Mouse (Mus musculus): ENCODE measurements around the gene Fgfr2. TPM values are rescaled to one million over a fixed set of nuclear protein-coding genes. Genes with fewer than 3 reads are reported as not detected.

Gene Fgfr2
- polyA plus RNA-seq, 1 experiment from 2014 or later = 24.1 TPM

DNA sequence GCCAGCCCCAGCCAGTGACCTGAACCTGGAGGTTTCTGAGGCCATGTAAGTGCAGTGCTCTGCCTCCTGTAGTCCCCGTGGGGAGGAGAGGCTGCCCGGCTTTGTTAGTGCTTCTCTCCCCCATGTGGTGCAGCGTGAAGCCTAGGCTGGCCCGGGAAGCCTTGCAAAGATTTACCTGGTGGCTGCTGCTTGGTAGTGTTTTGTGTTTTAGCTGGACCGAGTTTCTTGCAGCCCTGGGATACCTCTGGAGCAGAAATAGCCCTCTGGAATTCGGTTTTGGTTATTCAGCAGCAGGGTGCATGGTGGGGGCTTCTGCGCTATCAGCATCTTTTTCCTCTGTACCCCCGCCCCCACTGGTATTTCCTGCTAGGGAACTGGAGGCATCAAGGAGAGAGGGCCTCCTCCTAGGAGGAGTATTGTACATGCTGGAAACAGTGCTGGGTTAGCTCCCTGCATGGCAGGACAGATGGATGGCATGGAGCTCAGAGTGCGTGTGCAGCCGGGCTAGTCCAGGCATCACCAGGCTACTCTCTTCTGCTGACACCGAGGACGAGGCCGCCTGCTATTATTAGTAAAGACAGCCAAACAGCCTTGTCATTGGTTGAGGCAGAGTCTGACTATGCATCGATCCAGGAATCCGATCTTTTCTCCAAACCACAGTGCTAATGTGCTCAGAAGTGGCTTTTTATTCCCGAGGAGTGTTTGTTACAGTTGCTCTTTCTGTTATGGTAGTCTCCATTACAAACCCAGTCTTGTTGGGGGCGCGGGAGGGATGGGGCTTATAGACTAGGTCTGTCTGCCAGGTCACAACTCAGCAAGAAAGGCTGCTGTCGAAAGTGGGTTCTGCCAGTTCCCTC is 2430.0 kb downstream of the Fgfr2 start:
- peaks cover 37% of the 10 kb centered on the region for H3K4me1 ChIP-seq (ENCODE audit: control insufficient read depth, insufficient read depth, low read depth, low read length)
- H3K9ac ChIP-seq (ENCODE audit: low read depth, low read length) = peak overlapping the region; percentile 96

GRCm38 (mm10) chr7:130692392-130692942 is 2430.7 kb downstream of the Fgfr2 start:
- no peaks in the 10 kb centered on the region for H3K36me3 ChIP-seq (ENCODE audit: control insufficient read depth, insufficient read depth, low read length)
- H3K4me3 ChIP-seq (ENCODE audit: low read length) = peak overlapping the region; percentile 80
- H3K4me1 ChIP-seq (ENCODE audit: control insufficient read depth, insufficient read depth, low read depth, low read length) = peaks cover 37% of the 10 kb centered on the region
- peak; percentile 92 for ATAC-seq
- WGBS = under 1% methylated on average over 34 of the region's 39 CpGs
- no peaks in the 10 kb centered on the region for H3K27me3 ChIP-seq (replicated peaks; ENCODE audit: control insufficient read depth, insufficient read depth, low read length)
- H3K4me2 ChIP-seq (ENCODE audit: low read length) = peak overlapping the region; percentile 76
- H3K9me3 ChIP-seq (ENCODE audit: control insufficient read depth, low read length) = no peaks in the 10 kb centered on the region
- peak overlapping the region; percentile 96 for H3K9ac ChIP-seq (ENCODE audit: low read depth, low read length)
- peak overlapping the region; percentile 97 for H3K27ac ChIP-seq (ENCODE audit: low read depth, low read length)

More for the DNA sequence above, 2430.0 kb downstream of the Fgfr2 start:
- 3% methylated on average over 19 of the region's 19 CpGs for WGBS
- no peaks in the 10 kb centered on the region for H3K36me3 ChIP-seq (ENCODE audit: control insufficient read depth, insufficient read depth, low read length)
- H3K4me3 ChIP-seq (ENCODE audit: low read length) = peak overlapping the region; percentile 80
- ATAC-seq = peak; percentile 64
- no peaks in the 10 kb centered on the region for H3K27me3 ChIP-seq (replicated peaks; ENCODE audit: control insufficient read depth, insufficient read depth, low read length)
- H3K27ac ChIP-seq (ENCODE audit: low read depth, low read length) = peak overlapping the region; percentile 97
- H3K4me2 ChIP-seq (ENCODE audit: low read length) = peak overlapping the region; percentile 76
- no peaks in the 10 kb centered on the region for H3K9me3 ChIP-seq (ENCODE audit: control insufficient read depth, low read length)

- WGBS = 41% methylated on average over 2 of the region's 2 CpGs
- Histone ChIP-seq H3K9me3 (ENCODE audit: control insufficient read depth, low read length) (no peaks in the 10 kb centered on the region), H3K9ac (ENCODE audit: low read depth, low read length) (peak overlapping the region; percentile 4; the same call in 1 of the 2 replicates), H3K4me1 (ENCODE audit: control insufficient read depth, insufficient read depth, low read depth, low read length) (peaks cover 33% of the 10 kb centered on the region), H3K27ac (ENCODE audit: low read depth, low read length) (peak overlapping the region; percentile 97), H3K27me3 (replicated peaks; ENCODE audit: control insufficient read depth, insufficient read depth, low read length) (no peaks in the 10 kb centered on the region), H3K4me2 (ENCODE audit: low read length) (peak overlapping the region; percentile 76), H3K4me3 (ENCODE audit: low read length) (peak overlapping the region; percentile 80), H3K36me3 (ENCODE audit: control insufficient read depth, insufficient read depth, low read length) (no peaks in the 10 kb centered on the region)
- ATAC-seq = peak; percentile 14; the same call in 1 of the 2 replicates
These were observed 2431.2 kb downstream of the Fgfr2 start for GRCm38 (mm10) chr7:130691931-130692330.

GRCm38 (mm10) chr7:130690869-130691268 is 2432.3 kb downstream of the Fgfr2 start:
- no peak for ATAC-seq
- H3K4me1 ChIP-seq (ENCODE audit: control insufficient read depth, insufficient read depth, low read depth, low read length) = peaks cover 23% of the 10 kb centered on the region
- H3K36me3 ChIP-seq (ENCODE audit: control insufficient read depth, insufficient read depth, low read length) = no peaks in the 10 kb centered on the region

GRCm38 (mm10) chr7:130688601-130689000 is 2434.5 kb downstream of the Fgfr2 start:
- H3K27ac ChIP-seq (ENCODE audit: low read depth, low read length) = no peak overlapping the region
- H3K4me2 ChIP-seq (ENCODE audit: low read length) = no peak overlapping the region
- H3K36me3 ChIP-seq (ENCODE audit: control insufficient read depth, insufficient read depth, low read length) = no peaks in the 10 kb centered on the region
- H3K4me1 ChIP-seq (ENCODE audit: control insufficient read depth, insufficient read depth, low read depth, low read length) = peaks cover 5% of the 10 kb centered on the region
- 84% methylated on average over 4 of the region's 4 CpGs for WGBS
- H3K9me3 ChIP-seq (ENCODE audit: control insufficient read depth, low read length) = no peaks in the 10 kb centered on the region
- no peak overlapping the region for H3K9ac ChIP-seq (ENCODE audit: low read depth, low read length)
- ATAC-seq = no peak
- no peaks in the 10 kb centered on the region for H3K27me3 ChIP-seq (replicated peaks; ENCODE audit: control insufficient read depth, insufficient read depth, low read length)
- H3K4me3 ChIP-seq (ENCODE audit: low read length) = no peak overlapping the region

More at GRCm38 (mm10) chr7:130690869-130691268, 2432.3 kb downstream of the Fgfr2 start:
- Histone ChIP-seq H3K27ac (ENCODE audit: low read depth, low read length) (no peak overlapping the region), H3K9me3 (ENCODE audit: control insufficient read depth, low read length) (no peaks in the 10 kb centered on the region), H3K4me3 (ENCODE audit: low read length) (no peak overlapping the region), H3K4me2 (ENCODE audit: low read length) (no peak overlapping the region), H3K9ac (ENCODE audit: low read depth, low read length) (no peak overlapping the region), H3K27me3 (replicated peaks; ENCODE audit: control insufficient read depth, insufficient read depth, low read length) (no peaks in the 10 kb centered on the region)
- 86% methylated on average over 6 of the region's 6 CpGs for WGBS

- 59% methylated on average over 4 of the region's 4 CpGs for WGBS
- H3K9ac ChIP-seq (ENCODE audit: low read depth, low read length) = no peak overlapping the region
These were observed 2441.4 kb downstream of the Fgfr2 start for GRCm38 (mm10) chr7:130681798-130682197.

GRCm38 (mm10) chr7:130678414-130678813 is 2444.7 kb downstream of the Fgfr2 start:
- H3K9ac ChIP-seq (ENCODE audit: low read depth, low read length) = no peak overlapping the region
- WGBS = 86% methylated on average over 6 of the region's 6 CpGs
- H3K4me2 ChIP-seq (ENCODE audit: low read length) = no peak overlapping the region
- no peak overlapping the region for H3K4me3 ChIP-seq (ENCODE audit: low read length)
- H3K27ac ChIP-seq (ENCODE audit: low read depth, low read length) = no peak overlapping the region
- H3K36me3 ChIP-seq (ENCODE audit: control insufficient read depth, insufficient read depth, low read length) = no peaks in the 10 kb centered on the region
- no peaks in the 10 kb centered on the region for H3K9me3 ChIP-seq (ENCODE audit: control insufficient read depth, low read length)
- ATAC-seq = no peak
- H3K4me1 ChIP-seq (ENCODE audit: control insufficient read depth, insufficient read depth, low read depth, low read length) = no peaks in the 10 kb centered on the region; the same call in none of the 2 replicates
- no peaks in the 10 kb centered on the region for H3K27me3 ChIP-seq (replicated peaks; ENCODE audit: control insufficient read depth, insufficient read depth, low read length)

More at GRCm38 (mm10) chr7:130681798-130682197, 2441.4 kb downstream of the Fgfr2 start:
- H3K4me3 ChIP-seq (ENCODE audit: low read length) = no peak overlapping the region
- no peaks in the 10 kb centered on the region for H3K27me3 ChIP-seq (replicated peaks; ENCODE audit: control insufficient read depth, insufficient read depth, low read length)
- no peak overlapping the region for H3K27ac ChIP-seq (ENCODE audit: low read depth, low read length)
- H3K9me3 ChIP-seq (ENCODE audit: control insufficient read depth, low read length) = no peaks in the 10 kb centered on the region
- H3K36me3 ChIP-seq (ENCODE audit: control insufficient read depth, insufficient read depth, low read length) = no peaks in the 10 kb centered on the region
- no peak overlapping the region for H3K4me2 ChIP-seq (ENCODE audit: low read length)
- no peak for ATAC-seq
- H3K4me1 ChIP-seq (ENCODE audit: control insufficient read depth, insufficient read depth, low read depth, low read length) = no peaks in the 10 kb centered on the region; the same call in 1 of the 2 replicates

GRCm38 (mm10) chr7:130677541-130678274 is 2445.4 kb downstream of the Fgfr2 start:
- Histone ChIP-seq H3K4me2 (ENCODE audit: low read length) (no peak overlapping the region), H3K36me3 (ENCODE audit: control insufficient read depth, insufficient read depth, low read length) (no peaks in the 10 kb centered on the region), H3K27me3 (replicated peaks; ENCODE audit: control insufficient read depth, insufficient read depth, low read length) (no peaks in the 10 kb centered on the region), H3K27ac (ENCODE audit: low read depth, low read length) (peak overlapping the region; percentile 53; the same call in 1 of the 2 replicates), H3K4me3 (ENCODE audit: low read length) (no peak overlapping the region), H3K4me1 (ENCODE audit: control insufficient read depth, insufficient read depth, low read depth, low read length) (no peaks in the 10 kb centered on the region; the same call in none of the 2 replicates), H3K9me3 (ENCODE audit: control insufficient read depth, low read length) (no peaks in the 10 kb centered on the region), H3K9ac (ENCODE audit: low read depth, low read length) (no peak overlapping the region)
- 57% methylated on average over 12 of the region's 12 CpGs for WGBS
- no peak for ATAC-seq
